Mouse (Mus musculus): Measurements from ENCODE around the gene Slc25a22. TPM values are rescaled to one million over a fixed set of nuclear protein-coding genes. Genes with fewer than 3 reads are reported as not detected.

The Slc25a22 gene
- polyA plus RNA-seq, 1 experiment from 2014 or later: 109 TPM

GRCm38 (mm10) chr7:141462333-141462821, 24.7 kb upstream of the Slc25a22 start:
- Histone ChIP-seq H3K4me3 (peak overlapping the region; percentile 38), H3K9me3 (no peaks in the 10 kb centered on the region), H3K27me3 (replicated peaks) (peaks cover 65% of the 10 kb centered on the region), H3K9ac (0 out of 2 replicates have a peak overlapping the region, but pooled peaks have one; percentile 40), H3K4me1 (peaks cover 20% of the 10 kb centered on the region), H3K36me3 (replicated peaks) (0 out of 2 replicates have a peak, but pooled peaks cover 4% of the 10 kb centered on the region), H3K27ac (no peak overlapping the region), H3K4me2 (peak overlapping the region; percentile 59)
- 24% methylated on average over 5 of the region's 5 CpGs for WGBS
- no peak for ATAC-seq (replicated peaks)

GRCm38 (mm10) chr7:141461521-141462332, 24.0 kb upstream of the Slc25a22 start:
- Histone ChIP-seq H3K9me3 (no peaks in the 10 kb centered on the region), H3K9ac (peak overlapping the region; percentile 40), H3K27ac (no peak overlapping the region), H3K4me1 (peaks cover 15% of the 10 kb centered on the region), H3K4me3 (peak overlapping the region; percentile 38), H3K4me2 (peak overlapping the region; percentile 59), H3K36me3 (replicated peaks) (0 out of 2 replicates have a peak, but pooled peaks cover 4% of the 10 kb centered on the region), H3K27me3 (replicated peaks) (peaks cover 65% of the 10 kb centered on the region)
- ATAC-seq (replicated peaks): no peak
- 3% methylated on average over 59 of the region's 59 CpGs for WGBS

GRCm38 (mm10) chr7:141460391-141461113, 22.9 kb upstream of the Slc25a22 start, which contains the start of gene Cracr2b:
TSS of gene Cracr2b (plus strand) at chr7:141461094.
- Histone ChIP-seq H3K27ac (no peak within 1 kb of the TSS), H3K9me3 (no peaks in the 10 kb centered on the region), H3K9ac (peak within 1 kb of the TSS; percentile 40), H3K36me3 (replicated peaks) (0 out of 2 replicates have a peak, but pooled peaks cover 4% of the 10 kb centered on the region), H3K4me3 (peak within 1 kb of the TSS; percentile 38), H3K27me3 (replicated peaks) (peaks cover 59% of the 10 kb centered on the region), H3K4me2 (peak within 1 kb of the TSS; percentile 59), H3K4me1 (peaks cover 27% of the 10 kb centered on the region)
- no peak for ATAC-seq (replicated peaks)
- 80% methylated on average over 15 of the region's 15 CpGs for WGBS

- H3K4me1 ChIP-seq: peaks cover 27% of the 10 kb centered on the region
- WGBS: 86% methylated on average over 5 of the region's 5 CpGs
Observed at GRCm38 (mm10) chr7:141460001-141460390, 22.3 kb upstream of the Slc25a22 start.

GRCm38 (mm10) chr7:141459301-141459711, 21.6 kb upstream of the Slc25a22 start:
- Histone ChIP-seq H3K4me3 (no peak overlapping the region), H3K9me3 (no peaks in the 10 kb centered on the region), H3K9ac (no peak overlapping the region), H3K27me3 (replicated peaks) (peaks cover 46% of the 10 kb centered on the region), H3K4me1 (peaks cover 25% of the 10 kb centered on the region), H3K4me2 (no peak overlapping the region), H3K36me3 (replicated peaks) (0 out of 2 replicates have a peak, but pooled peaks cover 4% of the 10 kb centered on the region), H3K27ac (no peak overlapping the region)
- 91% methylated on average over 17 of the region's 17 CpGs for WGBS
- no peak for ATAC-seq (replicated peaks)

More at GRCm38 (mm10) chr7:141460001-141460390, 22.3 kb upstream of the Slc25a22 start:
- Histone ChIP-seq H3K27ac (no peak overlapping the region), H3K4me3 (no peak overlapping the region), H3K27me3 (replicated peaks) (peaks cover 53% of the 10 kb centered on the region), H3K36me3 (replicated peaks) (0 out of 2 replicates have a peak, but pooled peaks cover 4% of the 10 kb centered on the region), H3K9ac (no peak overlapping the region), H3K9me3 (no peaks in the 10 kb centered on the region), H3K4me2 (no peak overlapping the region)
- ATAC-seq (replicated peaks): no peak

GRCm38 (mm10) chr7:141458661-141459060, 21.0 kb upstream of the Slc25a22 start:
- 89% methylated on average over 11 of the region's 11 CpGs for WGBS
- no peak overlapping the region for H3K4me3 ChIP-seq
- no peak for ATAC-seq (replicated peaks)
- H3K27ac ChIP-seq: no peak overlapping the region
- no peak overlapping the region for H3K4me2 ChIP-seq
- H3K27me3 ChIP-seq (replicated peaks): peaks cover 40% of the 10 kb centered on the region
- no peaks in the 10 kb centered on the region for H3K9me3 ChIP-seq
- H3K9ac ChIP-seq: no peak overlapping the region
- peaks cover 25% of the 10 kb centered on the region for H3K4me1 ChIP-seq
- H3K36me3 ChIP-seq (replicated peaks): 0 out of 2 replicates have a peak, but pooled peaks cover 4% of the 10 kb centered on the region

- Histone ChIP-seq H3K4me1 (peaks cover 25% of the 10 kb centered on the region), H3K9ac (no peak overlapping the region), H3K9me3 (no peaks in the 10 kb centered on the region), H3K4me2 (no peak overlapping the region), H3K4me3 (no peak overlapping the region), H3K27ac (no peak overlapping the region), H3K36me3 (replicated peaks) (0 out of 2 replicates have a peak, but pooled peaks cover 4% of the 10 kb centered on the region), H3K27me3 (replicated peaks) (peaks cover 34% of the 10 kb centered on the region)
- no peak for ATAC-seq (replicated peaks)
- 75% methylated on average over 15 of the region's 15 CpGs for WGBS
Observed at GRCm38 (mm10) chr7:141457986-141458660, 20.4 kb upstream of the Slc25a22 start.

GRCm38 (mm10) chr7:141457236-141457635, 19.5 kb upstream of the Slc25a22 start:
- H3K4me3 ChIP-seq: no peak overlapping the region
- no peak overlapping the region for H3K27ac ChIP-seq
- peaks cover 5% of the 10 kb centered on the region; the same call in 1 of the 2 replicates for H3K36me3 ChIP-seq (replicated peaks)
- no peak overlapping the region for H3K4me2 ChIP-seq
- H3K9me3 ChIP-seq: no peaks in the 10 kb centered on the region
- WGBS: 95% methylated on average over 14 of the region's 14 CpGs
- peaks cover 25% of the 10 kb centered on the region for H3K27me3 ChIP-seq (replicated peaks)
- peaks cover 25% of the 10 kb centered on the region for H3K4me1 ChIP-seq
- no peak overlapping the region for H3K9ac ChIP-seq
- ATAC-seq (replicated peaks): no peak

- Histone ChIP-seq H3K27ac (no peak overlapping the region), H3K4me1 (peaks cover 21% of the 10 kb centered on the region), H3K4me2 (peak overlapping the region; percentile 92), H3K4me3 (no peak overlapping the region), H3K27me3 (replicated peaks) (peaks cover 22% of the 10 kb centered on the region), H3K9me3 (no peaks in the 10 kb centered on the region), H3K9ac (no peak overlapping the region), H3K36me3 (replicated peaks) (peaks cover 10% of the 10 kb centered on the region; the same call in 1 of the 2 replicates)
- 92% methylated on average over 6 of the region's 6 CpGs for WGBS
- no peak for ATAC-seq (replicated peaks)
Observed at GRCm38 (mm10) chr7:141456739-141457138, 19.0 kb upstream of the Slc25a22 start.

GRCm38 (mm10) chr7:141455610-141456314, 18.1 kb upstream of the Slc25a22 start:
- Histone ChIP-seq H3K27ac (peak overlapping the region; percentile 69), H3K4me2 (peak overlapping the region; percentile 92), H3K27me3 (replicated peaks) (peaks cover 12% of the 10 kb centered on the region), H3K4me1 (peaks cover 17% of the 10 kb centered on the region), H3K9me3 (no peaks in the 10 kb centered on the region), H3K36me3 (replicated peaks) (peaks cover 13% of the 10 kb centered on the region; the same call in 1 of the 2 replicates), H3K4me3 (peak overlapping the region; percentile 73), H3K9ac (peak overlapping the region; percentile 69)
- 2% methylated on average over 23 of the region's 23 CpGs for WGBS
- ATAC-seq (replicated peaks): peak; percentile 35

- H3K27me3 ChIP-seq (replicated peaks): peaks cover 5% of the 10 kb centered on the region; the same call in 1 of the 2 replicates
- peak within 1 kb of the TSS; percentile 69 for H3K27ac ChIP-seq
- WGBS: under 1% methylated on average over 45 of the region's 45 CpGs
- no peaks in the 10 kb centered on the region for H3K9me3 ChIP-seq
- ATAC-seq (replicated peaks): peak; percentile 83
- peaks cover 17% of the 10 kb centered on the region for H3K4me1 ChIP-seq
- peak within 1 kb of the TSS; percentile 73 for H3K4me3 ChIP-seq
- H3K9ac ChIP-seq: peak within 1 kb of the TSS; percentile 69
- peaks cover 13% of the 10 kb centered on the region; the same call in 1 of the 2 replicates for H3K36me3 ChIP-seq (replicated peaks)
- peak within 1 kb of the TSS; percentile 92 for H3K4me2 ChIP-seq
Observed at GRCm38 (mm10) chr7:141454967-141455551, 17.4 kb upstream of the Slc25a22 start, which contains the start of gene Pnpla2. TSS of gene Pnpla2 (plus strand) at chr7:141455198.
